Mouse (Mus musculus): ENCODE data around the gene Camkmt.
A peak's percentile ranks its signal among the peaks of the same experiment; 100 is the strongest.

Gene Camkmt

DNA sequence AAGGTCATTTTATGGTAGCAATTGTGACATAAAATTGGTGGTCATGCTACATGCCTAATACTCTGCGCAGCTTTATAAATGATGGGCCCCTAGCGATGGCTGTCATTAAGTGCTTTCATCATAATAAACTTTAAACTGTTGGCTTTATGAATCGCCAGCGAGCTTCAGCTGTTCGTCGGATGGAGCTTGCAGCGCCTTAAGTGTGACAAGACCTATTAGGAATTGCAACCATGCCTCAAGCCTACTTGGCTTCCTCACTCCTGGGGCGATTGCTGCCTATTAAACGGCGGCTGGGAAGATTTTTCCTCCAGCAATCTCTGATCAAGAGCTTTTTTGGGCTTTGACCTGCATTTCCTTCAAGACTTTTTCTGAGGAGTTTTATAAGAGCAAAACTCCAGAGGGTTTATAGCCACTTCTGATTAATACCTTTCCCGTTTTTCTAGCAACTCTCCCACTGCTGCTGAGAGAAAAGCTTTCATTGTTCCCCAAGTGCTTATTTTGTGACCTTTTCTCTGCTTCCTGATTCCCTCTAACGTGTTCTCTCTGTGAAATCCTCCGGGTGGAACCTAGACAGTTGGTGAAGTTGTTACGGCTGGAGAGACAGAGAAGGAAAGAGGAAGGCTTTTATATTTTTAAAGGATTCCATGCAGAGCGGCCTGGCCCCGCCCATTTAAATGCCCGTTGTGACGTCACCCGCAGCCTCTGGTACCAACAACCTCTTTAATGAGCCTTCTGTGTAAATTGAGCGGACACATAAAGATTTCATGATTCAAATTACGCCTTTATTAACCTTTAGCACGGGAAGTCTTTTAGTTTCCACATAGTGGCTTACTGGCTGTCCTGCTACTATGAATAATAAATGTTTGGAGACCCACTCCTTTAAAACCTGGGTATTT is 373.4 kb downstream of the Camkmt start:
- DNase-seq (ENCODE audit: low spot score): peak; percentile 60

DNA sequence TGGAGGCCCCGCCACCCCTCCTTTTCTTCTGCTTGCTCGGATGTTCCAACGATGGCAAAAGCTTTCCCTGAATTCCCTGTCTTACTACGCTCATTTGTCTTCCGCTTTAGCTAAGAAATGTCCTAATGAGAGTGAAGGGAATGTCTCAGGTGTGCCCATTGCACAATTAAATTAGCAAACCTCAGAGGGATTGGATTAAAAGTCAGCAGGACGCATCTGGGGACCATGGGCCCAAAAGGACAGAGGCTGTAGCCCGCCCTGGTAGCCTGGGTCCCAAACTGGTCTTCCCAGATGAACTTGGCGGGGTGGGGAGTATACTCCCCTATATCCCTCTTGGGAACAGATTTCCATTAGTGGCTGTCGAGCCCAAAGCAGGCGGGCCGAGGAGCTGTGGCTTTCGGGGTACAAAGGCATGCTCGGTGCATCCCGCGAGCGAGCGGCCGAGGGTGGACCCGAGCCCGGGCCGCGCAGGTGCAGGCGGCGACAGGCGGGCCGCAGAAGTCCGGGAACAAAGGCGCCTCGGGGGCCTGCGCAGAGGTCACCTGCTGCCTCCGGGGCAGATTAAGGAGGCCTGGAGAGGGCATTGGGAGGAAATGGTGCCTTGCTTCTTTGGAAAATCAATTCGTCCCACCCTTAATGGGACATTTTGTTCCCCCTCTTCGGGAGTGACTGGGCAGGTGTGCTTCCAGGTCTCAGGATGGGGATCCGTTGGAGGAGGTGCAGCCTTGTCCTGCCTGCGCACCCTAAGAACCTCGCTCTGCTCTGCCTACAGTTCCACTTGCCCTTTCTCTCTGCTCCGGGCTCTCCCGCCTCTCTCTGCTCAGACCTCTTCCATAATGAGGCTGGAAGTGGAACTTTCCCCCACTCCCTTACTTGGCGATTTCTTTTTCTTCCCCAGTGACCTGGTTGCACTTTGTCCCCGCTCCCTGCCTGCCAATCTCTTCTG is 374.4 kb downstream of the Camkmt start:
- peak; percentile 62 for DNase-seq (ENCODE audit: low spot score)

DNA sequence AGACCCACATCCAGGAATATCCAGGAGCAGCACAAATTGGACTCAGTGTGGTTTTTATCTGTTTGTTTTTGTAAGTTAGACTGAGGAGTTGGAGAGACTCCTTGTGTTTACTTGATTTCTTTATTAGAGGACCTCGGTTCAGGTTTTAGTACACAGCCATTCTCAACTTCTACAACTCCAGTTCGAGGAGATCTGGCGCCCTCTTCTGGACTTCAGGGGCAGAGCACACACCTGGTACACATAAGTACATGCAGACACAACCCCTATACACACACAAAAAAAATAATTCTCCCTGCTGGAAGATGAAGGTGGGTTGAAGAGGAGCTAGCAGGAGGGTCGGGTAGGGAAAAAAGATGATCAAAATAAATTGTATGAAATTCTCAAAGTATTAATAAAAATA is 379.4 kb downstream of the Camkmt start:
- DNase-seq (ENCODE audit: low spot score): no peak

DNA sequence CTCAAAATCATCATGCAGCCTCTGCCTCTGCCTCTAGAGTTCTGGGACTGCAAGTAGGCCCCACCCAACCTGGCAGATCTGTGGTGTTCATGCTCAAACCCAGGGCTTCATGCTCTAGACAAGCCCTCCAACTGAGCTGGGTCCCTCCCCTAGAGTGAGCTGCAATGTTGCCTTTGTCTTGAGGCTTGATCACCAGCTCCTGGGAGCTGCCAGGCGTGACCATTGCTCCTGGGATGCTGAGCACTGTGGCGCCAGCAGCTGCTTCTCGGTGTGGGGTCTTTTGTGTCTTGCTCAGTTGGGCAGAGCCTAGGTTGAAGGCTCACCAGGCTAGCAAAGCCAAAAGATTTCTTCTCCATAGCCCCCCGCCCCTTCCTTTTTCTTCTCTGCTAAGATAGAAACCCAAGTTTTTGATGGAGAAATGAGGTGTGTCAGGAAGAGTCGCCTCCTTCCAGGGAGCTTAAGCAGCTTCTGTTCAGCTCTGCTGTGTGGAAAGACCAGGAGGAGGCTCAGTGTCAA is 382.4 kb downstream of the Camkmt start:
- DNase-seq (ENCODE audit: low spot score): no peak

DNA sequence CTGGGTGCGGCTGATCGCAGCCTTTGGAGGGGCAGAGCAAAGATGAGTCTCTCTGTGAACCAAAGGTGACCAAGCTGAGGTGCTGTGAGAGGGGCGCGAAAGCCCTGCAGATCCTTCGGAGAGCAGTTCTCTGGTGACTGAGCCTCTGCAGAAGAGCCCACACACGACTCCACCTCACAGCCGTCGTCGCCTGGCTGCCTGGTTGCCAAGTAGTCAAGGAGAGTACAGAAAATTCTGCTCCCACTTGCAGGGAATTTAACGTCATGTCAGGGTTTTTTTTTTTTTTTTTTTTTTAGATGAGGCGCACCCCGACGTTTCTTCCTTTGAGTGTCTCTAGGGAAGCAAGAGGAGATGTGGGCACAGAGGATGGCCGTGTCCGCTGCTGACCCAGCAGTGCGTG is 382.9 kb downstream of the Camkmt start:
- DNase-seq (ENCODE audit: low spot score): no peak

DNA sequence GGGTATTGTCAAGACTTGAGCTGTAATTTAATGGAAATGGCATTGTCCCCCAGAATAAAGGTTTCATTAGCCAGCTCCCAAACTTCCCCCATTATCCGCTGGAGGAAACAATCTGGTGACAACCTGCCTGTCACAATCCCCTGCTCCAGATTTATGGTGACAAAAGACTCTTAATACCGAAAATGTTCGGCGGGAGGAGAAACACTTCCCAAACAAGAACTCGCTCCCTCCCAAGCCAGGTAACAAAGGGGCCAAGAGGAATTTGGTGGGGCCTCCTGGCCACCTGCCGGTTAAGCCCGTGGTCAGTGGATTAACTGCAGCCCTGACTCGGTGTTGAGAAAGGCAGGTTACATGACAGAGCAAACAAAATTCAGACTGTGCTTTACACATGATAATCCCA is 383.5 kb downstream of the Camkmt start:
- DNase-seq (ENCODE audit: low spot score): no peak

DNA sequence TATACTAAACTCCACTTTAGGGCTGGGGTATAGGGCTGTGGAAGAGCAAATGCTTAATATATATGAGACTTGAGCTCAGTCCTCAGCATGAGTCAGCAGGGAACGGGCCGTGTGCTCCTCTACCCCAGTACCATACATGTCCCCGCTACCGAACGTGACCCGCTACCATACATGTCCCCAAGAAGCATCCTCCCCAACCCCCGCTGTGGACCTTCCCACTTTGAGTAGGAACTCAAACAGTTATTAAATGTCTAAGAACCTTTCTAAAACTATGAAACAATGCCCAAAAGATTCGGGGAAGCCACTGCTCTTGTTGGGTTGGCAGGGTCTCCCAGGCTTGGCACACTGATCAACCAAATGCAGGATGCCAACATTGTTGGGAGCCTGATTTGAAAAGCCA is 390.9 kb downstream of the Camkmt start:
- no peak for DNase-seq (ENCODE audit: low spot score)

DNA sequence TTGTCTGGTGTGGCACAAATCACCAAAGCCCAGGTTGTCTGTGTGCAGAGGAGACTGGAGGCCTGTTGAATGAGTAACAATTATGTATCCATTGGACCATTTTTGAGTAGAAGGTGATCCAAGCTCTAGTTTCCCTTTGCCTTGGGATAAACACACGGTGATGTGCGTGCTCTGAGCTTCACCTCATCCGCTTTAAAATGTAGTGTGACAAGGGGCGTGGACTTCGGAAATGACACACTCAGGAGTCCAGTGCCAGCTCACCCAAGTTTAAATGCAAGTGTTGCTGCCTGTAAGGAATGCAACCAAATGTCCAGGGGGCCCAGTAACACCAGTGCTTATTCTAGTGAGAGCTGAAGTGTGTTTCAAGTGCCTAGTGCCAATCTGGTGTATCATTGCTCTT is 392.7 kb downstream of the Camkmt start:
- no peak for DNase-seq (ENCODE audit: low spot score)

DNA sequence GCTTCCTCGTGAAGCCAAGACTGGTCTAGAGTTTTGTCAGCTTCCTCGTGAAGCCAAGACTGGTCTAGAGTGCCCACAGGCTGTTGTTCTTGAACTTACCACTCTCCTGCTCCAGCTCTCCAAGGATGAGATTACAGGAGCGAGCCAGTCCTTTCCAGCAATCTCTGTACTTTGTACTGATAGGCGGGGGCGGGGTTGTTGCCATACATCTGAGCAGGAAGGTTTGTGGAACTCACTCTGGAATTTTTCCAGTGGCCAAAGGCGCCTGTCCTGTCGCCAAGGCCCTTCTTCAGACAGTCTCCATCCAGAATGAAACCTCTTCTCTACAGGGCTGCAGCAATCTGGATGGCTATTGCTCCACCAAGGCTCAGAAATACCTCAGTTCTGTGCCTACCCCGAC is 393.7 kb downstream of the Camkmt start:
- no peak for DNase-seq (ENCODE audit: low spot score)

DNA sequence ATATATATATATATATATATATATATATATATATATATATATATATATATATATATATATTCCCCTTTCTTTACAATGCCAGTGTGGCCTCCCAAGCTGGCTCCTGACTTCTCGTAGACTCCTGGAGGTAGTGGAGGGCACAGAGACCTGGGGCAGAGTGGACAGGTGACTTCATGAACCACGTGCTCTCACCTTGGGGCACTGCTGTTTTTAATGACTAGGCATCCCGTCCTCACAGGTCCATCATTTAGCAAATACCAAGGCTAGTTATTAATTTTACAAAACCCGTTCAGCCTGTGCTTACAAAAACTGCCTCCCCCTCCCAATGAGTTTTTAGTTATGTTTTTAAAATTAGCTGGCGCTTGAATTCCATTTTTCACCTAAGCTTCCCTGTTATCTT is 394.2 kb downstream of the Camkmt start:
- no peak for DNase-seq (ENCODE audit: low spot score)

DNA sequence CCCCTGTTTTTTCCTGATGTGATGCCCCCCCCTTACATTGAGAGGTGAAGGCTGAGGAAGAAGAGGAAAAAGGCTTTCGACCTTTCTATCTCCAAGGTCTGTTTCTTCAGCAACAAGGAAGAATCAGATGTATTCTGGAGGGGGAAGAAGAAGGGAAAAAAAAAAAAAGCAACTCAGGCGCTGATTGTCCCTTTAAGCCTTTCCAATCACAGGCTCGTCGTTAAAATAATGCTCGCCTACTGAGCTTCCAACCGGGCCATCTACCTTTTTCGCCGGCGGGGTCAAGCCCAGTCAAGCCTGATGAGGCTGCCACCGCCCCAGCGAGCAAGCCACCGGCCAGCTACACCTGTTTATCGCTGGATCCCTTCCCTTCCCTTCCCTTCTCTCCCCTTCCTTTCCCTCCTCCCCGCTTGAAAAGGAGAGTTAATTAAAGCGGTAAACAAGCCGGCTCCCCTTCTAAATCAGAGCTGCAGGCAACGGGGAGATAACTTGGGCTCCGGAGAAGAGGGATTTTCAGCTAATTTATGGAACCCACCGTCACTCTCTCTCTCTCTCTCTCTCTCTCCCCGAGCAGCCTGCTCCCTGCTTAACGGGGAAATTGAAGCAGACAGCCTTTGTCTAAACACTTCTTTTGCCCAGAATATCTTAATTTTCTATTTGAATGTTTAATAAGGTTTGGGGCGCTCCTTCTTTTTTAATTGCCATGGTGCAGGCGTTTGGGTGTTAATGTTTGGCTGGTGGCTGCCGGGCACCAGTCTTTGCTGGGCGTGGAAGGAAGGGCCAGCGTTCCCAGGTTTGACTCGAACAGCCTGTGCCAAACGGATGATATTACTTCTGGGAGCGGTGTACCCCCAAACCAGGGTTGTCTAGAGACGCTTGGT is 395.0 kb downstream of the Camkmt start:
- no peak for DNase-seq (ENCODE audit: low spot score)

DNA sequence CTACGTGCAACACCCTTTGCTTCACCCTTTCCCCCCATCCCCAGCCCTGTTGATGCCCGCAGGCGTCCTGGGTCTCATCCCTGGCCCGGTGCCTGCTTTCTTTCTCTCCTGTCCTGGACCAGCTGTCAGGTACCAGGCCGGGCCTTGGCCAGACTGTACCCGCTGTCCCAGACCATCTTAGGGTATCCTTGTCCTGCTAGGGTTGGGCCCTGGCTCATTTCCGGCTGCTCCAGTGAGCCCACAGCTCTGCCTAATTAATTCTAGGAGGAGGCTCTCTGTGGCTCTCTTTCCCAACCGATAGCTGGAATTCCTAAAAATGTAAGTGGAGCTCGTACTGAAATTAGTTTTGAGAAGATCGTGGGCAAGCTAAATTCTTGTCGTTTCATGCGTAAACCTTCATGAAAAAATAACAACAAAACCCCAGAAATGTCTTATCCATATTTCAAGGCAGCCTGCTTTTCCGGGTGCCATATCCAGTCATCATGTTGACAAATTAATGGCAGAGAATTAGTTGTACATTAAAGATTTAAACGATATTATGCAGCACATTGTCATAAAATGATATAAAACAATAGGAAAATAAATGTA is 395.7 kb downstream of the Camkmt start:
- DNase-seq (ENCODE audit: low spot score): no peak

DNA sequence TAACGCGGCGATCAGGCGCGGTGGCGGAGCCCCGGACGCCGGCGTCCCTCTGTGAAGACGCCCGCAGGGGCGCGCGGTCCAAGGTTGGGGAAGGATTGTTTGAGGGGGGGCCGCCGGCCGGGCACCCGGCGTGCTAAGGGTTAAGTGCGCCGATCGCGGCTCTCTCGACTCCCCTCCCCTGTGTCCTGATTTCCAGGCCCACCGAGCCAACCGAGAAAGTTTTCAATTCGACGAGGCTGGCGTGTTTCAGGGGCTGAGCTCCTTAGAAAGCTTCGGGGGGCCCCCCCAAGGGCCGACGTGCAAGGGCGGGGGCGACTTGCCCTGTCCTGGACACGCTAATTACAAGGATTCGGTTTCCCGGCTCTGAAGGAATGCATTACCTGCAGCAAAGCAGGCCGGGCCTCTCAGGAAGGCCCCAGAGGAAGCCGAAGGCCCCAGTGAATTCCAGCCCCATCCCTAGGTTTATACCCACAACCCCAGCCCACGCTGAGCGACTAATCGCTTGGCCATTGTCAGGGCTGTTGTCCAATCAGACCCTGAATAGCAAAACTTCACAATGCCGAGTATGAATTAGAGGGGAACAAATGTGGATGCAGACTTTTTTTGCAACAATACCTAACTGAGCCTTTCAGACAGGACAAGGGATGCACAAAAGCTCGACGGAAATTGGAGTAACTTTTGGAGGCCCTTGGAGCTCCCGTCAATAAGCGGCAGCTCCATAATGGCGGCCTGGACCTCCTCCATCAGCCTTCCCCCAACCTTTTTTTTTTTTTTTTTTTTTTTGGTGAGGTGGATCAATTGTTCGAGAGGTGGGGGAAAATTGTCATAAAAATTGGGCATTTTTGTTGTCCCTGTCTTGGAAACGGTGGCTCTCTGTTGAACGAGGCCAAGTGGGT is 396.5 kb downstream of the Camkmt start:
- DNase-seq (ENCODE audit: low spot score): peak; percentile 79

DNA sequence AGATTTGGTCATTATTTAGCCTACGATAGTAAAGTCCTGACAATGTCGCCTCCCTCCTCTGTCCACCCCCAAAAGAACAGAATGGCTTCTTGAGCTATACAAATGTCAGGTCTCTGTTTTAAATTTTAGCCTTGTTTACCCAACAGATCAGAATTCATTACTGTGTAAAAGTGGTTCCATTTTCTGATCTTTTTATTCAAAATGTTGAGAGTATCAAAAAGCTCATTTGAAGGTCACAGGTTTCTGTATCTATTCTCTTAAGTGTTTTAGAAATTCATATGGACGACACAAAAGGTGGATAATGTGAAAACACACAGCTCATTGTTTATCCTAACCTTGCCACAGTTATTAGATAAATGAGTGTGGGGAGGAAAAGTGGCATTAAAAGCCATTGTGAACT is 397.2 kb downstream of the Camkmt start:
- DNase-seq (ENCODE audit: low spot score): no peak

DNA sequence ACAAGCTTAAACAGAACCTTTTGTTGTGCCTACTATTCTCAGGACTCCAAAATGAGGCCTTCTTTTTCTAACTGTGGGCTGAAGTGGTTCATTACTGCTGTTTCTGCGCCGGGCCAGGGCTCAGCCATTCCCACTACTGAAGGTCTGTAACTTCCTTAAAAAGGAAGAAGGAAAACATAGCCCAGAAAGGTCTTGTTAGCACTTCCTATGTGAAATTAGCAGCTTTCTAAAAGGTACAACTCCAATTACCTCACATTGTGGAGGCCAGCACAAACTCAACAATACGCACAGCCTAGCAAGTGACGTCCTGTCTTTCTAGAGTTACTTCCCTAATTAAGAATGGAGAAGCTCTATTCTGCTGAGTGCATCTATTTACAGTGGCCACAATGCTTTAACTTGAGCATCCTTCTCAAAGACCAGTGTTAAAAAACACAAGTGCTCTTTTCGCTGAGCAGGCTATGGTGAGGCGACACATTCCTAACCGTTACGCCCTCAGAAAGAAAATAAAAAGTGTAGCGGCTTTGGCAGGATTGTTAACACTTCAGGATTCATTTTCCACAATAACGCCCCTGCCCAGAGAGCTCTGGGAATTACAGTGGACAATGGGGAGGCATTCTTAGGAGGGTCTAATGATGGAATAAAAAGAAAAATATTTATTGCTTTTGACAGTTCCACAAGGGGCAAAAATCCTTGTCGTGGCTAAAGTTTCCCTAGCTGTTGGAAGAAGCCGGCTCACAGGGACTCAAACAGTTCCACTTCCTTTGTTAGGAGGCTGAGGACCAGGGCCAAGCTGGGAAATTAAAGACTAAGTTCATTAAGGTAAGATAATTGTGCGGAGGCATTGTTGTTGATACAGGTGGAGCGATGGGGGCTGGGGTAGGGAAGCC is 398.5 kb downstream of the Camkmt start:
- DNase-seq (ENCODE audit: low spot score): no peak

DNA sequence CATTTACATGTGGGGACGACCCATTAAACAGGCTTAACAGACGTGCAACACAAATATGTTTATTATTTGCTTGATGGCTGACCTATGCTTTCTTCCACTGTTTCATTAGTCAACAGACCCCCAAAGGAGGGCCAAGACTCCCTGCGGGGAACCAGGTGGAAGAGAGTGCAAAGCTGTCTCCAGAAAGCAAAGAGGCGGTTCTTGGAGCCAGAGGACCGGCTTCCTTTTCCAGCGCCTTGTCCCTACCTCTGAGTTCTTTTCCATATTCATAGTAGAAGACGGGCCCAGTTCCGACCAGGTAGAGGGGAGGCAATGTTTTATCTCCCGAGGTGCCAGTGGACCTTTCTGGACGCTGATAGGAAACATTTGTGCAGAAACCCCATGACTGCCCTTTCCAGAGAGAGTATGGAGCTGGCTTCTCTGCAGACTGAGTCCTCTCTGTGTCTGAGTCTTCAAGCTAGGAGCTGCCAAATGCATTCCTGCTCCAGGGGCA is 399.2 kb downstream of the Camkmt start:
- no peak for DNase-seq (ENCODE audit: low spot score)

DNA sequence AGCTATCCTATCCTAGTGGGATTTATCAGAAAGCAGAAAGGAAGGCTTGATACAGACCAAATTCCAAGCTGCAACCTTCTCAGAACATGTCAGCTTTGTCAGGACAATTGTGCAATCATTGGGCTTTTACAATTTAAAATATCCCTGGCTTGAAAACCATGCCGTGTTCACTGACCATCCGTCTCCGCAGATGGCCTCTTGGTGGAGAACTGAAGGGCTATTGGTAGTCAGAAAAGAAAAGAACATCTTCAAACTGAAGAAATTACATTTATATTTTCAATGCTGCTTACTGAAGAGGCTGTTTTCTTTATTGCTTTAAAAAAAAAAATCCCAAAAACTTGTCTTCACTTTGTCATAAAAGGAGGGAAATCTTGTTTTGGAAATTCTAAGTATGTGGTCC is 401.1 kb downstream of the Camkmt start:
- no peak for DNase-seq (ENCODE audit: low spot score)

DNA sequence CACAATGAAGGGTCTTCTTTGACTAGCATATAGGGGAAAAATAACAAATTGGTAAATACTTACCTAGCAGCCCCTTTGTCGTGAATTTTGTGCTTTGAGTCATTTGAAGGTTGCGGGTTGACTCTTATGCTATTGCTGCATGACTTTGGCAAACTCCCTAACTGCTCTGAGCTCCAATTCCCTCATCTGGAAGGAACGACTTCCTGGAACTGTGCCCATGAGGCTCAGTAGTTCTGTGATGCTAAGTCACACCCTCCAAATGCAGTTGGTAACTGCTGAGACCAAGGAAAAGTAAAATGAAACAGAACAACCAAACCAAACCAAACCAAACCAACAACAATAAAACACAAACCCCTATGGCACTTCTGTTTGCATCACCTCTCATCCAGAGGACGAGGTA is 403.2 kb downstream of the Camkmt start:
- DNase-seq (ENCODE audit: low spot score): no peak
